Mouse (Mus musculus): ENCODE data around the gene Timeless.

DNA sequence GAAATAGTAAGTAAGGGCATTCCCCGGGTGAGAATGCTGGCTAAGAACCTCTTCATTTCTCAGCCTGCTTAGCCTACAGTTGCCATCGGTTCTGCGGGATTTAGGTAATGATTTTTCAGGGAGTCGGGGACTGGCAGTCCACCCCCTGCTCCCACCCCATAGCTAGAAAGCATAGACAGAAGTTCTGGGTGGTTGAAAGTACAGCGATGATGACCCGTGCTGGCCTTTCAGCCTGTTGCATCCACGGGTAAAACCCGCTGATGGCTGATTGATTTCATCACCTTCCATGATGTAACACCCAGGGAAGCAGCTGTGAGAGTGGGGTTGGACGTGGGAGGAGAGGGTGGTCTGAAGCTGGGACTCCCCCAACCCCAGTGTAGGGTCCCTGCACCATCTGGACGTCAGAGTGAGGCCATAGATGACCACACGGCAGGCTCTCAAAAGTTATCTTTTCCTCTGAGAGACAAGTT is 66.9 kb downstream of the Timeless start, which contains the start of gene Il23a:
- TF ChIP-seq TAL1 (IDR thresholded peaks at IDR 0.05; ENCODE audit: low read length) (no peak), GATA1 (IDR thresholded peaks at IDR 0.05; ENCODE audit: low read length) (no peak)
